Mouse (Mus musculus) naive thymus-derived CD4-positive, alpha-beta T cell, adult 2 months (primary cell): Measurements from ENCODE around the gene Slc44a1.

ENCODE experiments used
- DNase-seq: peaks from one replicate; pipeline ENCODE4 v3.0.0-alpha.2; 2011; ENCODE audit warnings: low read depth

Gene Slc44a1

DNA sequence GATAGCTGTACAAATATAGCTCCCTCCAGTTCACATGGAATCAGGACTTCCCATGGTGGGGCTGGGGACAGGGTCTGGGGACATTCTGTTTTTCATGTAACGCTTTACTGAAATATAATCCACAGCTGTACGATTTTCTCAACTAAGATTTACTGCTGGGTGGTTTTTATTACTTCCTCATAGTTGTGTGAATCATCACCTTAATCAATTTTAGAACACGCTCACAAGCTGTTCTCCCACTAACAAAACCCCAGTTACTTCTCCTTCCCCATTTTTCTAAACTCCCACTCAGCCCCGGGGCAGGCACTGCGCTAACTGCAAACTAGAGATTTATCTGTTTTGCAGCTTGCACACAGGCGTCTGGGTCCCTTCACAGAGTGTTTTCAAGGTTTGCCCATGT lies 28.8 kb downstream of the Slc44a1 start:
- DNase-seq, result no peak

DNA sequence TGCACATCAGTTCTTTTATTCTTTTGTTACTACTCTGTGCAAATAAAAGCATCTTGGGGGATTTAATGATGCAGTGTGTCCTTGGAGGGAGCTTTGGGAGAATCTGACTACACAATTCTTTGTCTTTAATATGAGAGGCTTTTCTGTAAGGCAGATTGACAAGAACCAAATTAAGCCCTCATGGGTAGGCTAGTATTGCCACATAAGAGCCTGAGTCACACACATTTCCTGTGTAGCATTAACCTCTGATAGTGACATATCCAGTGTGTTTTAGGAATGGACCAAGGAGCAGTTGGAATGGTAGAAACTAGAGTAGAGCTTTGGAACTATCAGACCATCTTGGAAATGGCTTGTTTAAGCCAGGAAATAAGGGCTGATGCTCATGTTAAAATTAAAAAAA lies 33.9 kb downstream of the Slc44a1 start:
- no peak for DNase-seq

DNA sequence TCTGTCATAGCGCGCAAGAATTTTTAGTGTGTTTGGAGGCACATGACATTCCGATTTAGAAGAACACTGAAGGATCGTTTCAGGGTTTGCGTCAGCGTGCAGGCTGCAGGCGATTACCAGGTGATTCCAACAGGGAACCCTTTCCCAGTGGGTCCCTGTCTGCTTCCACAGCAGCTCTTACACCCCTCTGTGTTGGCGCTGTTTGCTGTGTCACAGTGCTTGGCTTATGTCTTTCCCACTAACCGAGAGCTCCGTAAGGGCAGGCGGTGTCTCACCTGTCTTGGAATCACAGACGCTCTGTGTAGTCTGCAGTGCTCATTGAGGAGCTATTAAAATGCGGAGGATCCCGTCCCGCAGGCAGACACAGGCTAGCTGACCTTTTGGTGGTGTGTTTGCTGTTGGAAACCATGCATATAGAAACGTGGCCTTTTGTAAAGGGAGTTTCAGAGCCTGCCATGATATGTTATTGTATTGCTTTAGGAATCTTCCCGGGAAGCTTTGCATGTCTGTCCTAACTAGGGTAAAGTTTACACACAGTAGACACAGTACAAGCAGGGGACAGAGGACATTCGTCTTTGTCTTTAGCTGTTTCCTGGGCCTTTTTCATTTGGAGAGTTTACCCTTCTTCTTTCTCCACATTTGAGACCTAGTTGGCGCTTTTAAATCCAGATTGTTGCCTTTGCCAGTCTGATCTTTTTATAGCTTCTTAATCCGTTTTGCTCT lies 35.2 kb downstream of the Slc44a1 start:
- no peak for DNase-seq

DNA sequence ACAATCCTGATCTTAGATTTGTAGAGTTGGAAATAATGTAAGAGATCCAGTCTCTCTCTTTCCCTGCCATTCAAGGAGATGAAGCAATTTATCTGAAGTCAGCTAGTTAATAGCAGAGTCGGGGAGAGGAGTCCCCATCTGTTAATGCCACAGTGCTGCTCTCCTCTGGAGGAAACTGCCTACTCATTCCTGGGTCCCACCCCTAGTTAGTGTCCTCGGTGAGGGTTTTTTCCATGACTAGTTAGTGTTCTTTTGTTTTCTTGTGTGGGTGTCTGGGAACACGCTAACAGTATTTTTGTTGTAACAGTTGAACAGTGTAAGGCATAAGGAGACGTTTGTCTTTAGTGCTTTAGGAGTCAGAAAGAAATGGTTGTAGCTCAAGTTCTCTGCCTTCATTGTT lies 38.4 kb downstream of the Slc44a1 start:
- DNase-seq, result no peak

DNA sequence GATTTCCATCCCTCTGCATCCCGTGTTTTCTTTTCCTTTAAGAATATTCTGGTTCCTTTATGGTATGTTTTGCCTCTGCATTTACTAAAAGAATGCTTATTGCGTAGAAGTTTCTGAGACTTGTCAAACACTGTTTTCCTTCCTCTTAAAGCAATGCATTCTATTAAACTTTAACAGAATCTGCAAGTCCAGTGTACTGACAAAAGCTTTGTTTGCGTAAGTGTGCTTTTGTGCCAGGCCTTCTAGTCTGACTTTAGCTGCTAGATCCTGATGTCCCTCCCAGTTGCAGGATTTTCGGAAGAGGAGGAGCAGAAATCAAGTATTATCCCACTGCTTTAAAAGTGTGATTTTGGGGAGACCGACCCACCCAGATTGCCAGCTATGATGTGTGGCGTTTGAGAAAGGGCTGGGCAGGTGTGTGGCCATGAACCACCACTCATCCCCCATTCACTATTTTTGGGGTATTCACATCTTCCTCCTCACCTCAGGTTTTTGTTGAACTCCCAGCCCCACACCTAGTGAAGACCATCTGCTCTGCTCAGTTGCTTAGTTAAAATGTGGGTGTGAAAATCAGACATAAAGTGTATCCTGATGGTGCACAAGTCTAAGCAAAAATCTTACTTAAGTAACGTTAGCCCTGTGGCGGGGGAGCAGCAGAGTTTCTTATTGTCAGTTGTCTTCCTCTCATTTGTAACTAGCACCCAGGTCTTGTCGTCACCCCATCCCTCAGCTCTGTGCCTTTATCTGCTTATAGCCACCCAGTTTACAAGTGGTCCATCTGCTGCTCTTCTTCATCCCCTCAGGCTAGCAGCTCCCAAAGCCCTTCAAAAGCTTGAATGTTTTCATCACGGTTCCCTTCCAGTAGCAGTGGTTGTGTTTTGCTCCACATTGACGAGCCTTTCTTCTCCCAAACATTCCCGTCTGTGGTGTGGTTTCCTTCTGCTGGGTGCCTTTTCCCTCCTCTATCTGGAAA lies 47.3 kb downstream of the Slc44a1 start:
- DNase-seq, result no peak

DNA sequence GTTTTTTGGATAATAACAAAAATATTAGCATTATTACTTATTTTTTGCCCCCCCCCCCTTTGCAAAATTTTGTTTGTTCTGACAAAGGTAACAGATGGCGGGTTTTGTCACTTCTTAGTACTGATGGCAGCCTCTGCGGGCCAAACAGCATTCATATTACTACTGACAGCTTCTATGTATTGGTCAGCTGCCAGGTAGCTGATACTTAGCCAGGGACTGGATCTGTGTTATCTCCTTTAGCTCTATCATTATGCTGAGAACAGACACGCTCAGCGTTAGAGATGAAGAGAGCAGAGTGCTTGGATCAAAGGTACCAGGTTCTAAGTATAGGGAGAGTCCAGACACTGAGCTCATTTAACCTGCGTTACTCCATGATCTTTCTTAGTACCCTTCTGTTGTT lies 48.6 kb downstream of the Slc44a1 start:
- DNase-seq, result no peak

DNA sequence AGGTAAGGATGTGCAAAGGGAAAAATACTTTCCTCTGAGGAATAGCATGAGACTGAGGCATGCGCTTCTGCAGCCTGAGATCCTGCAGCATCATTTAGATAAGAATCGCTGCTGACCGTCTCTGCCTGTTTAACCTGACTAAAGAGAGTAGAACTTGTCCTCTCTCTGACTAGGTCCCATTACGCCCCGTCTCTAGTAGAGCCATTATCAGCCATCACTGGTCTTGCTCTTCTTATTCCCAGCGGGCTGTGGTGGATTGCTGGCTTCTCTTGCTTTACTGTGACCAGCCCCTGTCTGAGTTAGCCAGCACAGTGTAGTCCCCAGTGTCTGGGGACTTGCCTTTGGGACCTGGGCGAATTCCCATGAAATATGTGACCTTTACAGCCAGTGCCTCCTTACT lies 50.2 kb downstream of the Slc44a1 start:
- no peak for DNase-seq

DNA sequence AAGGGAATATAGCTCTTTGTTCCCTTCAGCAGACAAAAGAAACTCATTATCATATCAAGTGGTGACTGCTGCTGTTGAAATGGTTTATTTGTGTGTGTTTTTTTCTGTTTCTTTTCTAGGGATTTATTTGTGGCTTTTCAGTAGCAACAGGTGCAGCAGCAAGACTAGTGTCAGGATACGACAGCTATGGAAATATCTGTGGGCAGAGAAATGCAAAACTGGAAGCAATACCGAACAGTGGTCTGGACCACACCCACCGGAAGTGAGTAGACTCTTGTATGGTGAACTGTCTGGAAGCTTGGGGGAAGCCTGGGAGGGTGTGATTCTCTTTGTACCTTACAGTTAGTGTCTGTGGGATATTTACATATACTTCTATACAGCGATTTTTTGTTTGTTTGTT lies 51.1 kb downstream of the Slc44a1 start:
- peak; percentile 23 for DNase-seq

DNA sequence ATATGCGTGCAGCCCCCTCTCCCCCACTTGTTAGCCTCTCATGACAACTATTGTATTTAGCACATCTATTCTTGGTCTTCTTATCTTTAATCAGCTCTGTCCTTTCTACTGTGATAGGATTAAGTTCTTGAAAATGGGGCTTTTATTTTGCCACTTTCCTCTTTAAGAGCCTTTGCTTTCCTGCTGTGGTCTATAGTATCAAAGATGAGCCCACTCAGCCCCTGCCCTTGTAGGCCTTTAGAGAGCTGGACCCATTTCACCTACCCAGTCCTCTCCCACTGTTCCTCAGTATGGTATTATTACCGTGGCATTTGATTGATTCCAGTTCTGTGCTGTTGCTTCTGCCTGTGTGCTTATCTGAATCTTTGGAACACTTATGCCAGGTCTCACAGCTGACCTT lies 55.4 kb downstream of the Slc44a1 start:
- DNase-seq, result no peak

DNA sequence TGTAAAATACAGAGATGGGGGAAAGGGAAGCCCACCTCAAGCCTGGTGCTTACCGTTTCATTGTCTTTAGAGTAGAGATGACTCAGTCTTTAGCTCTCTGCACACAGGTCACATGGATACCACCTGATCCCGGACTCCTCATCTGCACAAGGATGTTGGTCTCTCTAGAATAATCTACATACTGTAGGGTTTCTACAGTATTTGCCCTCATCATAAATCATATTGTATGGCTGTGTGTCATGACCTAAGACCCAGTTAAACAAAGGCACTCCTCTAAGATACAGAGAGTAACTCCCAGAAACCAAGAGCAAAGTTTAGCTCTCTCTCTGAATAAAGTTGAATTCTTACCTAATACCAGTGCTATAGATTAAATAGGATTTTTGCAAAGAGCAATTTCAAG lies 62.6 kb downstream of the Slc44a1 start:
- DNase-seq, result no peak

DNA sequence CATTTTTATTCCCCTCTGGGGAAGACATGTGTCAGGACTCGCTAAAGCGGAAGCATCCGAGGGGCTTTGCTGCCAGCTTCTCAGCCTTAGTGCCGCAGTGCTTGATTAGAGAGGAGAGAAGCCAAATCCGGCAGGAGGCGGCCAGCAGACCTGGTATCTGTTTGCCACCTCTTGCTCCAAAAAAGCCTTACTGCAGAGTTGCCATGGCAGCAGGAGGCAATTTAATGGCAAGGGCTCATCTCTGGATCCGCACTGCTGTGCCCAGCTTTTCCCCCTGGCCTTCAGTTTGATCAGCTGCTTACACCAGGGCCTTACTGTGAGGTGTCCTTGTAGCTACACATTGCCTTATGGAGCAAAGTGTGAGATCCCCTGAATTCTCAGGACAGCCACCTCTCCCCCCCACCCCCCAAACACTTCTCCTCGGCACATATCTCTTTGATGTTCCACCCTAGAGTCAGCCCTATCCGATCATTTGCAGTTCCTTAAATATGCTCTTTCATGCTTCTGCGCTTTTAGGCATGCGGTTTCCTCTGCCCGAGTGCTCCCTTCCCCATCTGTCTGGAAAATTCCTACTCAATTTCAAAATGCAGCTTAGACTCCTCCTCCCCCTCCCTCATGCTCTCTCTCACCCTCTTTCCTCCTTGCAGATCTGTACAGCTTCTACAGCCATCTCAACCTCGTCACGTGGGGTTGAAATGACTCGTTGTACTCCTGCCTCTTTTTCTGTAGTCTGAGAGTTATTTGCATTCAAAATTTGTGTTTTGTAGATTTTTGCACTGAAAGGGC lies 72.1 kb downstream of the Slc44a1 start:
- peak; percentile 8 for DNase-seq

DNA sequence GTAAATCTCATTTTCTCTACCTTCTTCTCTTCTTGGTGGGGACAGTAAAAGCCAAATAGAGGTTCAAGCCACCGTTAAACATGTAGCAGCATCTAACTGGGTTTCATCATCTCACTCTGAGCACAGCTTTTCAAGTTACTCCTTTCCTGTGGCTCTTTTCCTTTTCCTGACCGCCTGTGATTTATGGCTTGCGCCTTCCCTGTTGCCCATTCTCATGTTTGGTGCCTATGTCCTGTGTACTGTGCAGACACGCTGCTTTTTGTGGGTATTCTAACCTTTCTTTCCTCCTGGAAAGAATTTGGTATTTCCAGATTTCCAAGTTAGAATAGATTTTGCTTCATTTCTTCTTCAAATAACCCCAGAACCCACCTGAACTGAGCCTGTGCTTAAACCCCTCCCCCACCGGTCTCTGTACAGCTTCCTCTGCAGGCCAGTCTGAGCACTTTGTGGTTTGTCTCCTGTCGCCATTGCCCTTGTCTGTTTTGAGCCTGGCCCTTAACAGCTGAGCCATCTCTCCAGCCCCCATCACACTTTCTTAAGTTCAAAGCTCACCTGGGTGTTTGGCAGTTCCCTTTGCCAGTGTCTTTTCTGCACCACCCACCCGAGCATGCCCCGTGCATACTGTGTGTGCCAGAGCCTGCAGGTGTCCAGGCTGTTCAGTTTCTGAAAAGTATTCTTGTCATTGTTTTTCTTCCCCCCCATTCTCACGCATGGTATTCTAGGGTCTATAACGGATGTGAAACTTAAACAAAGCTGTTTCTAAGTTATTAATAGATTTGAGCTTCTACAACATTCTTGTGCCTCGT lies 73.3 kb downstream of the Slc44a1 start:
- DNase-seq, result peak; percentile 12

DNA sequence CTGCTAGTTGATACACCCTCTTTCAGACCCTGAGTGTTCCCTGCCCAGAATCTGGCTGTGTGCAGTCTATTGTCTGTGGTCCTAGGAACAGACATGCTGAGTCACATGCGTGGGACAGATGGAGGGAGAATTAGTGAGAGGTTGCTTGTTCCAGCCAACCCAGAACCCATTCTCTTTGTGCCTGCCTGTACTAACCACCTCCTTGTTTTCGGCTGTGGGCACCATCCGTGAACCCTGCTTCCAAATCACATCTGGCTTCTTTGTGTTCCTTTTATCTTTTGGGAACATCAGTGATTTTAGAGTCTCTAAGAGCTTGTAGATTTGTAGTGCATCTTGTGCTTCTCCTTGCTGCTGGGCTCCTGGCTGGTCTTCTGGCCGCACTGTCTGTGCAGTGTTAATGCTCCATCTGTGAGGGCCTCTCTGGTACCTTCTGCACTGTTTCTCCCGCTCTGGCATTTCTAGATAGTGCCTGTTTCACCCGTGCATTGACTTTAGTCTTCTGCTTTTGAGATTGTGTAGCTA lies 75.9 kb downstream of the Slc44a1 start:
- DNase-seq, result no peak

DNA sequence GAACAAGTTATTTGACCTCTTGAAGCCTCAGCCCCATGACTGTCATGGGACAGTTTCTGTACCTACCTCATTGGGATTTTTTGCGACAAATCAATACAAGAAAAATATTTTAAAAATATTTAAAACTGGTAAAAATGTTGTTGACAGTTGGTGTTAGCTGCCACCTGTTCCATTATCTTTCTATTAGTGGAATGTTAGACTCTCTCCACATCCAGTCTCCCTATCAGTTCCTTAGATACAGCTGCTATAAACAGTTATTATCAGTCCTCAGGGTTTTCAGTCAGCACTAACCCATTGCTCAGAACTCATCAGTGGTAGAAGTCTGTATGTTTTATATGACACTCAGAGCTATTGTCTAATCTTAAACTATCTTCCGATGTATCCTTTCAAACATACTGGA lies 79.2 kb downstream of the Slc44a1 start:
- no peak for DNase-seq

DNA sequence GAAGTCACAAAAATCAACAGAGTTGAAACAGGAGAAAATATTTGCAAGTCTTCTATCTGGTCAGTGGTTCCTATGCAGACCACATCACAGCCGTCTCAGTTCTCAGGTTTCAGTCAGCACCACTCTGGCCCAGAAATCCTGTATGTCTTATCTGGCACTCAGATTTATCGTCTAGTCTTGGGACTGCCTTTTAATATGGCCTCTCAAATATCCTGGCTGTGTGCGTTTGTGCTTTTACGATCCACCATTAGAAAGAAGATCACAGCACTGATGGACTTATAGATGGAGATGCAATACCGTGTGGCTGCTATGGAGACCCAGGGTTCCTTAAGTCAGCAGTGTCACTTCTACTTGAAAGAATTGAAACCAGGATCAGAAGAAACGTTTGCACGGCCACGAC lies 80.8 kb downstream of the Slc44a1 start:
- no peak for DNase-seq

DNA sequence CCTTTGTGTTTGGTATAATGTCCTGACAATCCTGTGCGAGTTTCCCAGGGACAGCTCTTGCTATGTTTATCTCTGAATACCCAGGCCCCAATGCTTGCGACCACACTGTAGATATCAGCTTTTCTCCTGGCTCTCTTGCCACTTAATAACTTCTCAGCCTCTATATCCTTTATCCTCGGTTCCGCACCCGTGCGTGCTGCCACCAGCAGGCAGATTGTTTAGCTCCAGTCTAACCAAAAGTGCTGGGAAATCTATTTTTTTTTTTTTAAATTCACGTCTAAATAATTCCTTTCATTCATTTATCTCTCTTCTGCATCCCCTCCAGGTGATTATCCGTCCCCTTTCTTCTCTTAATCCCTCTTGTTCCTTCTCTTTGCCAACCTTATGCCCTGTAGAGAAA lies 82.4 kb downstream of the Slc44a1 start:
- no peak for DNase-seq

DNA sequence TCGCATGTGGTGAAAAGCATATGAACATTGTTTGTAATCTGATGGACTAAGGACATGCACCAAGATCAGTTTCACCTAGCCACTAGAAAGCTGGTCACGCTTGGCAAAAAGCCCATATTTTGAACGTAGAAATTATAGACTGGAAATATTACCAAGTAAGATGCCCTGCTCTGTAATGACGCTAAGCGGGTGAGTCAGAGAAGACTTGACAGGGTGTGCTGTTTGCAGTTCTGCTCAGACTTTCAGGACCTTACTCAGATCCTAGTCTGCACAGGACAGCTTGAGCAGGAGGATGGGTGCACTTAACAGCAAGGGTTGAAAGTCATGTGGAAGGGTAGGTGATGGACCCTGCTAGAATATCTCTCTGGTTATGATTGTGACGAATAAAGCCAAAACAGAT lies 85.3 kb downstream of the Slc44a1 start:
- DNase-seq, result no peak

DNA sequence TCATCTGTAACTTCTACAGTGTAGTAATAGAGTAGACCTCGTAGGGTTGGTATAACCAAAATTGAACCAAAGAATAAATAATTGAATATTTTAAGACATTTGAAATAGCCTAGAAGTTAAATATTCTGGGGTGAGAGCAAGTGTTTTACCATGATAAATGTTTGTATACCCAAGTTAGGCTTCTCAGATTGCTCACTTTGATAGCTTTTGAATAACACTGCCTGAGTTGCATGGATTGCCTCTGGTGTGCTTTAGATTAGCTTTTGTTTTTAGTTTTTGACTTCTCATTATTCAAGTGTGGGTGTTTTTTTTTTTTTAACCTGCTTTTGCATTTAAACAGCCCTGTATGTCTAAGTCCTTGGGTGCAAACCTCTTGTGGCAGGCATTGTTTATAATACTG lies 85.8 kb downstream of the Slc44a1 start:
- DNase-seq, result no peak

DNA sequence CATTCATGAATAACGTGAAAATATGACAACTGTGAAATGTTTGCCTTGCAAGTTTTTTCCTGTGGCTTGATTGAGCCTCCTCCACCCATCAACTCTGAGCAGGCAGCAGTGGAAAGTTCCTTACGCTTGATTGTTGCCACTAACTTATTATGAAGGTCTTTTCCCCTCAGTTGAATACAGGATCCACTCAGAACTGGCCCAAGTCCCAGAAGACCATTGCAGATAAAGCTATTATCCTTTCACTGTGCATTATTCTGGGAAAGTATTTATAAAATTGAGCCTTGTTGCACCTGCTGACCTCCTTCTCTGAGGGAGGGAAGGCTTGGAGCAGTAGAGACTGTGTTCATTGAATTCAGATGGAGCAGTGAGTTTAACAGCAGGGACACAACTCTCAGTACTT lies 86.2 kb downstream of the Slc44a1 start:
- no peak for DNase-seq

DNA sequence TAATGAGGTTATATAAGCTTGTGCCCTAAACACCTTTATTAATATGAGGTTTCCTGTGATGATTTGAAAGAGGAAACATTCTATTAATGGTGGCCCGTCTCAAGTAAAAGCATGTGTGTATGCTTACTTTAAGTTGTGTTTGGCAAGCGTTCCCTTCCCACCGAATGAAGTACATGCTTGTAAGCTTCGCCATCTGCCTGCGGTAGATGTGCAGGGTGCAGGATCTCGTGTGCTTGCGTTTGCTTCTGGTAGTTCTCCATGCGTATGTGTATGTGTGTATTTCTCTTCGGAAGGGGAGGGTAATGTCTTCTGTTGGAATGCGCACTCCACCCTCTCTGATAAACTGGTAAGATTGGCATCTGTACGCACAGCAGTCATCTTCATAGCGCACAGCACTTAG lies 95.6 kb downstream of the Slc44a1 start:
- no peak for DNase-seq

DNA sequence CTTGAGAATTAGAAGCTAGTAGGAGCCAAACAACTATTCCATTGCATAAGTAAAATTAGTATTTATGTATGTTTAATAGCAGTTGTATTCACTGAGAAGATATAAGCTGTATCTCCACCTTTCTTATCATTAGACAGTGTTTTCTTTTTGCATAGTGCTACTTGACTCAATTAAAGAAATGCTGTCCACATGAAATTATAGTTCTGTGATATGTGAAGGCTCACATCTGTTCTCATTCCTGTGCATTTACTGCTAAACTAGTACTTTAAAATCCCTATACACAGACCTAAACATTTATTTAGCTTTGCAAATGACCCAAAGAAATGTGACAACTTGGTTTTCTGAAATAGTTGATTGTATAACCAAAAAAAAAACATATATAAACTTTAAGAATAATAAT lies 96.9 kb downstream of the Slc44a1 start:
- DNase-seq, result no peak

DNA sequence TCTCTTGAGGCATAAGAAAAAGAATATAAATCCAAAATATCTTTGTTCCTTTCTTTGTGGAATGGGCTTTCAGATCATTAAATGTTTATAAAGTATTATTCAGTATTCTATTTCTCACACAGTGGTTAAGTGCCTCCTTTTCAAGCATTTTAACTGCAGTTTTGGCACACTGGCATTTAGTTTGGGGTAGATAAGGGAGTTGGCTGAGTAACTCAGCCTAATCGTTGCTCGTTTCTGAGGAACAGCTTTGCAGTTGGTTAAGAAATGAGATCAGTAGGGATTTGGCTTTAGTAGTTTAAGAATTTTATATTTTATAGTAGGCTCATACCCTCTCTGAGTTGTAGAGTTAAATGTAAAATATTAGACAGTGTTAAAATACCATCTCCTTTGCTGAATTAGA lies 97.3 kb downstream of the Slc44a1 start:
- DNase-seq, result no peak
